Mouse (Mus musculus) thymus, adult 2 months (tissue): Measurements from ENCODE around the gene Sav1.

ENCODE experiments used
- CTCF ChIP-seq: fragments of 200-500 bp; IDR thresholded peaks from 2 replicates; pipeline ENCODE4 v1.5.1; 2012; ENCODE audit warnings: mild to moderate bottlenecking, control low read depth, low read length, moderate library complexity, borderline replicate concordance; ENCODE audit not compliant: control insufficient read depth, poor library complexity, insufficient read depth; ENCODE audit errors: extremely low read depth
- POLR2A ChIP-seq: fragments of 200-500 bp; IDR thresholded peaks from 2 replicates; pipeline ENCODE4 v1.6.1; 2012; ENCODE audit warnings: mild to moderate bottlenecking, low read length, control low read depth, moderate library complexity; ENCODE audit not compliant: control insufficient read depth, poor library complexity, insufficient read depth; ENCODE audit errors: extremely low read depth

- TF ChIP-seq CTCF = no peak
- TF ChIP-seq POLR2A = no peak
Measured at GRCm38 (mm10) chr12:69924012-69924411, 62.8 kb downstream of the Sav1 start.
